Mouse (Mus musculus) large intestine, adult 2 months (tissue): Measurements from ENCODE around the gene Arf1. TPM values are rescaled to one million over a fixed set of nuclear protein-coding genes. Genes with fewer than 3 reads are reported as not detected.

Experiments used
- DNase-seq: peaks from one replicate; pipeline ENCODE4 v3.0.0-alpha.2; 2012; ENCODE audit warnings: low read depth, low spot score
- WGBS: fragments of 180-500 bp; shearing (Covaris S2); methylation state at CpG from one replicate; pipeline ENCODE4 v1.1.7; 2018; 5-methylcytosine and 5-hydroxymethylcytosine counted together
- polyA plus RNA-seq: library from polyadenylated mRNA; depleted of rRNA; stranded (reverse); fragments of >200 nt; gene quantifications from 2 replicates; pipeline ENCODE4 v1.2.3, GENCODE M21; 2012; rRNA removed

The Arf1 gene
- polyA plus RNA-seq: 693 and 778 TPM in 2 replicates

GRCm38 (mm10) chr11:59228122-59228953, at the start of gene Arf1:
Gene Arf1, minus strand, starts transcription at chr11:59228270.
- peak; percentile 75 for DNase-seq
- WGBS: 4% methylated on average over 59 of the region's 59 CpGs

GRCm38 (mm10) chr11:59276877-59277276, 48.8 kb upstream of the Arf1 start:
- 16% methylated on average over 2 of the region's 2 CpGs for WGBS
- DNase-seq: no peak

GRCm38 (mm10) chr11:59274184-59274583, 46.1 kb upstream of the Arf1 start:
- no peak for DNase-seq
- WGBS: 75% methylated on average over 3 of the region's 3 CpGs

GRCm38 (mm10) chr11:59266727-59267126, 38.7 kb upstream of the Arf1 start:
- 14% methylated on average over 6 of the region's 6 CpGs for WGBS
- DNase-seq: no peak

GRCm38 (mm10) chr11:59265154-59265813, 37.2 kb upstream of the Arf1 start:
- 52% methylated on average over 8 of the region's 8 CpGs for WGBS
- no peak for DNase-seq

GRCm38 (mm10) chr11:59264593-59264992, 36.5 kb upstream of the Arf1 start:
- no peak for DNase-seq
- WGBS: 20% methylated on average over 8 of the region's 8 CpGs

- 3% methylated on average over 55 of the region's 56 CpGs for WGBS
- DNase-seq: no peak
Observed at GRCm38 (mm10) chr11:59263870-59264563, 35.9 kb upstream of the Arf1 start.

- DNase-seq: no peak
Observed at GRCm38 (mm10) chr11:59262308-59262707, 34.2 kb upstream of the Arf1 start.

GRCm38 (mm10) chr11:59260706-59261493, 32.8 kb upstream of the Arf1 start:
- WGBS: 40% methylated on average over 10 of the region's 10 CpGs
- DNase-seq: no peak

- WGBS: 79% methylated on average over 7 of the region's 7 CpGs
- DNase-seq: no peak
Observed at GRCm38 (mm10) chr11:59259647-59260046, 31.6 kb upstream of the Arf1 start.

GRCm38 (mm10) chr11:59248101-59248500, 20.0 kb upstream of the Arf1 start:
- 49% methylated on average over 10 of the region's 10 CpGs for WGBS
- no peak for DNase-seq

- 14% methylated on average over 6 of the region's 6 CpGs for WGBS
- DNase-seq: no peak
Observed at GRCm38 (mm10) chr11:59243856-59244255, 15.8 kb upstream of the Arf1 start.

- 12% methylated on average over 3 of the region's 3 CpGs for WGBS
- DNase-seq: no peak
Observed at GRCm38 (mm10) chr11:59241841-59242240, 13.8 kb upstream of the Arf1 start.

- 88% methylated on average over 4 of the region's 4 CpGs for WGBS
- DNase-seq: no peak
Observed at GRCm38 (mm10) chr11:59239796-59240195, 11.7 kb upstream of the Arf1 start.

GRCm38 (mm10) chr11:59239428-59239785, 11.3 kb upstream of the Arf1 start:
- DNase-seq: no peak

GRCm38 (mm10) chr11:59238525-59239427, 10.7 kb upstream of the Arf1 start:
- no peak for DNase-seq
- whole genome bisulfite sequencing: 6% methylated on average over 15 of the region's 15 CpGs

More at GRCm38 (mm10) chr11:59239428-59239785, 11.3 kb upstream of the Arf1 start:
- 55% methylated on average over 4 of the region's 4 CpGs for WGBS

GRCm38 (mm10) chr11:59232797-59233196, 4.7 kb upstream of the Arf1 start:
- DNase-seq: no peak
- 63% methylated on average over 2 of the region's 2 CpGs for WGBS

- no peak for DNase-seq
- WGBS: 12% methylated on average over 7 of the region's 7 CpGs
Observed at GRCm38 (mm10) chr11:59230144-59230760, 2.2 kb upstream of the Arf1 start.
